Mouse (Mus musculus) ES-E14 (cell line): ENCODE results near the gene Igsf8. TPM values are rescaled to one million over a fixed set of nuclear protein-coding genes. Genes with fewer than 3 reads are reported as not detected.

Source experiments
- DNase-seq: peaks from one replicate; pipeline ENCODE4 v3.0.0-alpha.2; 2013; ENCODE audit warnings: low read depth, low spot score
- H3K27ac ChIP-seq: 2 replicates; pipeline ENCODE4 v1.5.1; 2012; ENCODE audit warnings: low read depth, mild to moderate bottlenecking, low read length, moderate library complexity, mixed read lengths; ENCODE audit not compliant: poor library complexity, insufficient read depth, severe bottlenecking
- H3K36me3 ChIP-seq: 2 replicates; pipeline ENCODE4 v1.6.1; 2012; ENCODE audit warnings: mild to moderate bottlenecking, low read length, moderate library complexity, mixed read lengths; ENCODE audit not compliant: control insufficient read depth, poor library complexity, insufficient read depth, severe bottlenecking
- H3K4me1 ChIP-seq, 2 experiments: fragments of 150-350 bp in 1 of 2; sonication (generic) in 1 of 2; 2 replicates each; pipeline ENCODE4 v1.6.1; 2012; ENCODE audit warnings: low read length in 2 of 2, mild to moderate bottlenecking in 1 of 2, mixed read lengths in 1 of 2; ENCODE audit not compliant: control insufficient read depth in 2 of 2, insufficient read depth in 2 of 2, poor library complexity in 1 of 2
- H3K4me3 ChIP-seq, 2 experiments: fragments of 150-350 bp in 1 of 2; sonication (generic) in 1 of 2; 2 replicates each; pipeline ENCODE4 v1.5.1; 2012; ENCODE audit warnings: low read length in 2 of 2, low read depth in 1 of 2, mild to moderate bottlenecking in 1 of 2, mixed read lengths in 1 of 2; ENCODE audit not compliant: insufficient read depth in 1 of 2, poor library complexity in 1 of 2, severe bottlenecking in 1 of 2
- H3K9ac ChIP-seq: 2 replicates; pipeline ENCODE4 v1.6.1; 2012; ENCODE audit warnings: low read depth, mild to moderate bottlenecking, low read length, mixed read lengths; ENCODE audit not compliant: poor library complexity, insufficient read depth, severe bottlenecking
- H3K9me3 ChIP-seq: fragments of 150-350 bp; sonication (generic); 2 replicates; pipeline ENCODE4 v1.6.1; 2012; ENCODE audit warnings: low read depth, mild to moderate bottlenecking, low read length; ENCODE audit not compliant: control insufficient read depth, insufficient read depth
- CHD2 ChIP-seq: IDR thresholded peaks from 2 replicates; pipeline ENCODE4 v1.6.1; 2014; ENCODE audit warnings: mild to moderate bottlenecking, low read depth, low read length, inconsistent platforms
- HCFC1 ChIP-seq: IDR thresholded peaks from 2 replicates; pipeline ENCODE4 v1.6.1; 2012; ENCODE audit warnings: low read length, inconsistent platforms, borderline replicate concordance; ENCODE audit not compliant: insufficient read depth
- MAFK ChIP-seq: IDR thresholded peaks from 2 replicates; pipeline ENCODE4 v1.6.1; 2014; ENCODE audit warnings: mild to moderate bottlenecking, low read depth, low read length, inconsistent platforms; ENCODE audit not compliant: insufficient read depth
- ZC3H11A ChIP-seq: IDR thresholded peaks from 2 replicates; pipeline ENCODE4 v1.6.1; 2012; ENCODE audit warnings: low read depth, mild to moderate bottlenecking, inconsistent platforms, low read length, borderline replicate concordance
- ZNF384 ChIP-seq: IDR thresholded peaks from 2 replicates; pipeline ENCODE4 v1.6.1; 2012; ENCODE audit warnings: low read depth, low read length, inconsistent platforms
- in situ Hi-C, 2 experiments: fragments of 600-800 bp; cut with MboI; formaldehyde crosslinking; loops; one replicate each; pipeline ENCODE4 v1.15.1; 2025; ENCODE audit warnings: low sequenced_read_pairs in 2 of 2, inconsistent platforms in 1 of 2; ENCODE audit not compliant: unreplicated experiment in 2 of 2
- total RNA-seq: library from RNA; depleted of rRNA; stranded (reverse); fragments of 300-350 nt; gene quantifications from 2 replicates; pipeline ENCODE4 v1.2.3, GENCODE M21; 2012

Gene Igsf8
- total RNA-seq, 1 experiment, result 43.5 TPM

GRCm38 (mm10) chr1:172305635-172306034 lies 44.2 kb downstream of the Igsf8 start:
- peaks cover 0 to 26% of the 10 kb centered on the region in 2 experiments; a peak in 2 of 4 replicates for H3K4me1 ChIP-seq
- DNase-seq, result no peak

GRCm38 (mm10) chr1:172306196-172306595 lies 44.8 kb downstream of the Igsf8 start:
- DNase-seq, result no peak
- H3K9me3 ChIP-seq, result no peaks in the 10 kb centered on the region
- H3K4me1 ChIP-seq, result peaks cover 0 to 28% of the 10 kb centered on the region in 2 experiments; a peak in 2 of 4 replicates
- no peak overlapping the region for H3K27ac ChIP-seq
- no peaks in the 10 kb centered on the region for H3K36me3 ChIP-seq
- TF ChIP-seq MAFK (no peak), CHD2 (no peak), ZC3H11A (no peak), HCFC1 (no peak), ZNF384 (no peak)
- no peak overlapping the region for H3K4me3 ChIP-seq
- in situ Hi-C loops, result no loop called here
- H3K9ac ChIP-seq, result no peak overlapping the region

More at GRCm38 (mm10) chr1:172305635-172306034, 44.2 kb downstream of the Igsf8 start:
- no peaks in the 10 kb centered on the region for H3K9me3 ChIP-seq
- TF ChIP-seq ZC3H11A (no peak), CHD2 (no peak), HCFC1 (no peak)
- H3K27ac ChIP-seq, result no peak overlapping the region
- in situ Hi-C loops, result no loop called here
- H3K4me3 ChIP-seq, result no peak overlapping the region
- H3K9ac ChIP-seq, result no peak overlapping the region
- H3K36me3 ChIP-seq, result no peaks in the 10 kb centered on the region

- TF ChIP-seq CHD2, result no peak
- no peak for TF ChIP-seq MAFK
- TF ChIP-seq HCFC1, result no peak
- no peak for TF ChIP-seq ZNF384
- TF ChIP-seq ZC3H11A, result no peak
- Histone ChIP-seq H3K9ac (no peak overlapping the region), H3K4me1 (peaks cover 0 to 25% of the 10 kb centered on the region in 2 experiments; a peak in 2 of 4 replicates), H3K36me3 (no peaks in the 10 kb centered on the region), H3K9me3 (no peaks in the 10 kb centered on the region), H3K4me3 (no peak overlapping the region), H3K27ac (no peak overlapping the region)
- no peak for DNase-seq
- in situ Hi-C loops, result no loop called here
Observed at GRCm38 (mm10) chr1:172306885-172307284, 45.4 kb downstream of the Igsf8 start.

GRCm38 (mm10) chr1:172307936-172308335 lies 46.5 kb downstream of the Igsf8 start:
- DNase-seq, result no peak
- Histone ChIP-seq H3K27ac (no peak overlapping the region), H3K36me3 (no peaks in the 10 kb centered on the region), H3K9ac (no peak overlapping the region), H3K4me3 (no peak overlapping the region), H3K9me3 (no peaks in the 10 kb centered on the region), H3K4me1 (peaks cover 0 to 20% of the 10 kb centered on the region in 2 experiments; a peak in 2 of 4 replicates)
- TF ChIP-seq HCFC1 (no peak), ZC3H11A (no peak), MAFK (no peak), CHD2 (no peak), ZNF384 (no peak)
- in situ Hi-C loops, result no loop called here

- no peak for DNase-seq
- Histone ChIP-seq H3K9me3 (no peaks in the 10 kb centered on the region), H3K9ac (no peak overlapping the region), H3K4me1 (peaks cover 0 to 15% of the 10 kb centered on the region in 2 experiments; a peak in 2 of 4 replicates), H3K4me3 (no peak overlapping the region), H3K36me3 (no peaks in the 10 kb centered on the region), H3K27ac (no peak overlapping the region)
- in situ Hi-C loops, result no loop called here
- TF ChIP-seq MAFK, result no peak
- no peak for TF ChIP-seq ZC3H11A
- TF ChIP-seq ZNF384, result no peak
- TF ChIP-seq CHD2, result no peak
- TF ChIP-seq HCFC1, result no peak
Observed at GRCm38 (mm10) chr1:172308409-172308808, 47.0 kb downstream of the Igsf8 start.
